Mouse (Mus musculus): ENCODE results near the gene Mybph. TPM values are rescaled to one million over a fixed set of nuclear protein-coding genes. Genes with fewer than 3 reads are reported as not detected.

Gene Mybph
- polyA plus RNA-seq (2012; rRNA removed): 0.06 and 0.13 TPM in 2 replicates

GRCm38 (mm10) chr1:134193126-134193525 is at the start of gene Mybph:
Mybph (plus strand) TSS chr1:134193448.

GRCm38 (mm10) chr1:134182025-134182424 is 11.2 kb upstream of the Mybph start, which contains the start of gene Chil1:
Chil1 (plus strand) TSS chr1:134182176.

GRCm38 (mm10) chr1:134235391-134235921 is 42.2 kb downstream of the Mybph start, which contains the start of gene Adora1:
Adora1 (minus strand) TSS chr1:134235431.

Other genes with a start within 250 kb of the Mybph start
- 1.6 TPM in 2 replicates for gene Fmod, start 156.2 kb upstream of the Mybph start, polyA plus RNA-seq (2012; rRNA removed)
- 37.6 and 39.0 TPM in 2 replicates for gene Btg2, start 114.3 kb upstream of the Mybph start, polyA plus RNA-seq (2012; rRNA removed)
- 0.23 and 0.26 TPM in 2 replicates for gene Chit1, start 82.2 kb upstream of the Mybph start, polyA plus RNA-seq (2012; rRNA removed)
- gene Chil1, start 11.3 kb upstream of the Mybph start, polyA plus RNA-seq (2012; rRNA removed): 21.6 and 27.7 TPM in 2 replicates
- gene Adora1, start 42.0 kb downstream of the Mybph start, polyA plus RNA-seq (2012; rRNA removed): 4.9 and 8.5 TPM in 2 replicates
- 0.02 and 0.05 TPM in 2 replicates for gene Myog, start 96.5 kb downstream of the Mybph start, polyA plus RNA-seq (2012; rRNA removed)
- 1.8 and 1.9 TPM in 2 replicates for gene Ppfia4, start 139.5 kb downstream of the Mybph start, polyA plus RNA-seq (2012; rRNA removed)
- gene Tmem183a, start 168.5 kb downstream of the Mybph start, polyA plus RNA-seq (2012; rRNA removed): 38.3 and 39.5 TPM in 2 replicates
- gene 4933406M09Rik, start 192.5 kb downstream of the Mybph start, polyA plus RNA-seq (2012; rRNA removed): not detected in 2 replicates
- gene Cyb5r1, start 212.1 kb downstream of the Mybph start, polyA plus RNA-seq (2012; rRNA removed): 11.8 and 13.1 TPM in 2 replicates
- gene Adipor1, start 221.9 kb downstream of the Mybph start, polyA plus RNA-seq (2012; rRNA removed): 63.3 and 65.7 TPM in 2 replicates

Measured in liver, embryonic 18 days (tissue).